13 mouse cellular contexts compared by ENCODE assay signal in genomic region chr8:70646369-70646768, GRCm38 (mm10). TPM values are rescaled to one million over a fixed set of nuclear protein-coding genes. Genes with fewer than 3 reads are reported as not detected.
A peak's percentile ranks its signal among the peaks of the same experiment; 100 is the strongest.
DNase-seq lines count a peak whose midpoint lies in the region; ATAC-seq lines count a peak whose summit lies in the region.
"Had no signal": no experiment of that assay in that cellular context is flagged by ENCODE, and none has a peak within 500 bp of the region (broad histone marks: within the 10 kb centered on the region; RNA-seq: fewer than 3 reads in every experiment).

No protein-coding gene starts in this region.

- peaks cover 14% of the 10 kb centered on the region; the same call in 1 of the 2 replicates for H3K36me3 ChIP-seq in heart, embryonic 15.5 days
- peaks cover 22% of the 10 kb centered on the region for H3K36me3 ChIP-seq in liver, embryonic 15.5 days (replicated peaks)

- no peak overlapping the region for H3K4me3 ChIP-seq in heart, embryonic 15.5 days
- H3K4me3 ChIP-seq in brown adipose tissue, adult 24 weeks (ENCODE audit: insufficient read depth, low read depth, low read length): no peak overlapping the region
- no peak overlapping the region for H3K4me3 ChIP-seq in liver, embryonic 15.5 days (replicated peaks)
- H3K4me3 ChIP-seq: embryonic facial prominence, embryonic 13.5 days; limb, embryonic 12.5 days; midbrain, embryonic 13.5 days had no signal

- no peaks in the 10 kb centered on the region for H3K27me3 ChIP-seq in heart, embryonic 15.5 days
- no peaks in the 10 kb centered on the region for H3K27me3 ChIP-seq in liver, embryonic 15.5 days
- H3K27me3 ChIP-seq: embryonic facial prominence, embryonic 13.5 days; limb, embryonic 12.5 days; midbrain, embryonic 13.5 days had no signal

- 67% methylated on average over 6 of the region's 6 CpGs for WGBS in heart, embryonic 15.5 days
- WGBS in liver, embryonic 15.5 days (ENCODE audit: insufficient replicate concordance): 74% methylated on average over 6 of the region's 6 CpGs

- H3K4me2 ChIP-seq in heart, embryonic 15.5 days: no peak overlapping the region
- H3K4me2 ChIP-seq in liver, embryonic 15.5 days: no peak overlapping the region
- H3K4me2 ChIP-seq: embryonic facial prominence, embryonic 13.5 days; limb, embryonic 12.5 days; midbrain, embryonic 13.5 days had no signal

- no peak overlapping the region for H3K9ac ChIP-seq in heart, embryonic 15.5 days
- H3K9ac ChIP-seq in liver, embryonic 15.5 days: no peak overlapping the region
- H3K9ac ChIP-seq: embryonic facial prominence, embryonic 13.5 days had no signal

- ATAC-seq in heart, embryonic 15.5 days (replicated peaks; ENCODE audit: insufficient number of reproducible peaks, insufficient read depth, low FRiP score, low read depth): no peak
- no peak for ATAC-seq in liver, embryonic 15.5 days (ENCODE audit: insufficient read depth)
- ATAC-seq: midbrain, embryonic 13.5 days had no signal

- peaks cover 53% of the 10 kb centered on the region for H3K4me1 ChIP-seq in heart, embryonic 15.5 days (replicated peaks)
- H3K4me1 ChIP-seq in brown adipose tissue, adult 24 weeks (ENCODE audit: control insufficient read depth, insufficient read depth, insufficient read length, low read length): peaks cover 40% of the 10 kb centered on the region
- peaks cover 45% of the 10 kb centered on the region for H3K4me1 ChIP-seq in liver, embryonic 15.5 days (replicated peaks)

- no peak for DNase-seq in heart, adult 8-10 months (ENCODE audit: low spot score)
- peak; percentile 39 for DNase-seq in kidney, postnatal 10 days
- DNase-seq in kidney, adult 18-20 months: no peak
- DNase-seq in spleen, postnatal 10 days (ENCODE audit: low spot score in 2 of 2): no peak
- DNase-seq: cerebellum, postnatal 36 days; right cerebral cortex, adult 18-20 months had no signal

- peak overlapping the region; percentile 89 for H3K27ac ChIP-seq in heart, embryonic 15.5 days
- peak overlapping the region; percentile 88 for H3K27ac ChIP-seq in brown adipose tissue, adult 24 weeks (replicated peaks; ENCODE audit: low read depth, low read length)
- 0 out of 2 replicates have a peak overlapping the region, but pooled peaks have one; percentile 64 for H3K27ac ChIP-seq in liver, embryonic 15.5 days (replicated peaks)
- H3K27ac ChIP-seq: midbrain, embryonic 13.5 days had no signal

- no peaks in the 10 kb centered on the region for H3K9me3 ChIP-seq in heart, embryonic 15.5 days (replicated peaks)
- H3K9me3 ChIP-seq in liver, embryonic 15.5 days (replicated peaks): no peaks in the 10 kb centered on the region
- H3K9me3 ChIP-seq: embryonic facial prominence, embryonic 13.5 days; limb, embryonic 12.5 days; midbrain, embryonic 13.5 days had no signal

RNA-seq across cellular contexts. Expression of gene Pgpep1, which starts 13.8 kb away (rescaled TPM):
- 32.2 and 36.3 TPM in 2 replicates for polyA plus RNA-seq in heart, embryonic 15.5 days (2015; fragmentation: Nextera tagmentation; extraction: Ambion mirVana)
- 10 to 100 TPM; 40.0 to 57.7 (median 44.4) TPM for total RNA-seq in heart, adult 8-10 months (2022)
- polyA plus RNA-seq in brown adipose tissue, adult 24 weeks (2012; ENCODE audit: insufficient read depth, insufficient read length, missing spikeins): 31.0 and 37.7 TPM in 2 replicates
- 21.7 and 22.3 TPM in 2 replicates for polyA plus RNA-seq in liver, embryonic 15.5 days (2015; fragmentation: Nextera tagmentation; extraction: Ambion mirVana)

RNA-seq across cellular contexts. Expression of gene Gdf15, which starts 14.1 kb away (rescaled TPM):
- 0.89 and 1.3 TPM in 2 replicates for polyA plus RNA-seq in heart, embryonic 15.5 days (2015; fragmentation: Nextera tagmentation; extraction: Ambion mirVana)
- 1 to 10 TPM in 2 of 4 experiments, under 1 TPM in 2; 0.69 to 1.9 (median 1.2) TPM for total RNA-seq in heart, adult 8-10 months (2022)
- polyA plus RNA-seq in brown adipose tissue, adult 24 weeks (2012; ENCODE audit: insufficient read depth, insufficient read length, missing spikeins): 1.7 TPM in 2 replicates
- polyA plus RNA-seq in liver, embryonic 15.5 days (2015; fragmentation: Nextera tagmentation; extraction: Ambion mirVana): 3.4 and 4.3 TPM in 2 replicates
- total RNA-seq: neutrophil, adult 5-6 weeks had no signal

RNA-seq across cellular contexts. Expression of gene Lsm4, which starts 26.7 kb away (rescaled TPM):
- 256 and 281 TPM in 2 replicates for polyA plus RNA-seq in heart, embryonic 15.5 days (2015; fragmentation: Nextera tagmentation; extraction: Ambion mirVana)
- 10 to 100 TPM; 57.9 to 67.1 (median 63.4) TPM for total RNA-seq in heart, adult 8-10 months (2022)
- polyA plus RNA-seq in brown adipose tissue, adult 24 weeks (2012; ENCODE audit: insufficient read depth, insufficient read length, missing spikeins): 89.4 and 121 TPM in 2 replicates
- polyA plus RNA-seq in liver, embryonic 15.5 days (2015; fragmentation: Nextera tagmentation; extraction: Ambion mirVana): 148 and 155 TPM in 2 replicates

RNA-seq across cellular contexts. Expression of gene Lrrc25, which starts 30.4 kb away (rescaled TPM):
- 1.4 and 3.4 TPM in 2 replicates for polyA plus RNA-seq in heart, embryonic 15.5 days (2015; fragmentation: Nextera tagmentation; extraction: Ambion mirVana)
- 1 to 10 TPM; 1.4 to 2.3 (median 1.8) TPM for total RNA-seq in heart, adult 8-10 months (2022)
- polyA plus RNA-seq in brown adipose tissue, adult 24 weeks (2012; ENCODE audit: insufficient read depth, insufficient read length, missing spikeins): 2.0 TPM in 2 replicates
- polyA plus RNA-seq in liver, embryonic 15.5 days (2015; fragmentation: Nextera tagmentation; extraction: Ambion mirVana): 7.2 and 7.4 TPM in 2 replicates

RNA-seq across cellular contexts. Expression of gene Ssbp4, which starts 37.7 kb away (rescaled TPM):
- polyA plus RNA-seq in heart, embryonic 15.5 days (2015; fragmentation: Nextera tagmentation; extraction: Ambion mirVana): 62.1 and 82.6 TPM in 2 replicates
- 10 to 100 TPM; 29.1 to 34.1 (median 31.3) TPM for total RNA-seq in heart, adult 8-10 months (2022)
- 29.6 and 45.0 TPM in 2 replicates for polyA plus RNA-seq in brown adipose tissue, adult 24 weeks (2012; ENCODE audit: insufficient read depth, insufficient read length, missing spikeins)
- polyA plus RNA-seq in liver, embryonic 15.5 days (2015; fragmentation: Nextera tagmentation; extraction: Ambion mirVana): 37.8 and 47.7 TPM in 2 replicates
